Mouse (Mus musculus): Measurements from ENCODE around the gene Gm7544. TPM values are rescaled to one million over a fixed set of nuclear protein-coding genes. Genes with fewer than 3 reads are reported as not detected.
"Not testable (repeated sequence)": the region's sequence is repeated elsewhere in the genome, so short reads cannot be mapped to it uniquely, and the experiment has no call there.

The Gm7544 gene
- not detected for total RNA-seq (2021)
- long read RNA-seq, experiment 1, result 0 reads
- long read RNA-seq, experiment 2, result 0 reads

DNA sequence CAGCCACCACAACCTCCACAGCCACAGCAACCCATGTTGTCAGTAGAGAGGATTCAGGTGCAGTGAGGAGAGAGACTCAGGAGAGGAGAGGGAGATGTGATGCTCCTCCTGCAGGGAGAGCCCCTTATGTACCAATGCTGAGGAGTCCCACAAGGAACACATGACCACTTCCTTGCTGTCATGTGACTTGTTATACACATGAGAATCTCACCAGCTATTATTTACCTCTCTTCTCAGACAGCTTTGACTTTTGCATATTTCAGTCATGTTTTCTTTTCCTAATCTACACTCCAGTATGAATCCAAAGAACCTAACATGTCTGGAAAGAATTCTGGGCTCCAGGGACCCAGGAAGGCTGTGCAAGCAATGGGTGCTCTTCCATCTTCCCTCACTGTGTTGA, at the start of gene Gm7544:
Gene Gm7544, minus strand, starts transcription at position 101 of the 400 bp plus-strand sequence.
- DNase-seq; intact Hi-C loops (cut with DNase I): not testable (repeated sequence)

DNA sequence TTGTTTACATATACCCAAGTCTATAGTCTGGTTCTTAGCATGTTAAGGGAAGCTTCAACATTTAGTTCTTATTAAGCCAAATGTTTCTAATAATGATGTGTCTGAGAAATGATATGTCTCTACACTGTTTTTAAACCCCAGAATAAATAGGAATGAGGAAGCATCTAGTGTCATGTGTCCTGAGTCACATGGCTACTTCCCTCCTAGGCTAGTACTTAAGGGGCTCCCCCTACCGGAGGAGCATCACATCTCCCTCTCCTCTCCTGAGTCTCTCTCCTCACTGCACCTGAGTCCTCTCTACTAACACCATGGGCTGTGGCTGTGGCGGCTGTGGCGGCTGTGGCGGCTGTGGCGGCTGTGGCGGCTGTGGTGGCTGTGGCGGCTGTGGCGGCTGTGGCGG, 44.5 kb upstream of the Gm7544 start, which contains the start of gene Gm47959:
Gene Gm47959, plus strand, starts transcription at position 243 of the 400 bp plus-strand sequence.
- intact Hi-C loops (cut with DNase I); DNase-seq: not testable (repeated sequence)

DNA sequence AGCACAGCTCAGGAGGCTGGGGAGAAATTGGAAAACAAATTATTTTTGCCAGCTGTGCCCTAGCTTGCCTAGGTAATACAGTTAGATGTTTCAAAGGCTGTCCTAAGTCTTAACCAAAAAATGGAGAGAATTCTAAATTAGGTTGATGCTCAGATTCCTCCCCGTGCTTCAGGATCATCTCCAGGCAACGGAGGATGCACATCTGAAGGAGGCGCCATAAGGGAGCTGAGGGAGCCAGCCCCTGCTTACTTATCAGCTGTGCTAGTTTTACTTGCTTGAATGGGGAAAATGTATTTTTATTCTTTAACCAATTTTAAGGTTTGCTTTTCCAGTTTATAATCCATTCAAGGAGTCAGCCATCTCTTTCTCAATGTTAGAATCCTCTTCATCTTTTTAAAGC, 38.1 kb upstream of the Gm7544 start:
- no peak for DNase-seq

DNA sequence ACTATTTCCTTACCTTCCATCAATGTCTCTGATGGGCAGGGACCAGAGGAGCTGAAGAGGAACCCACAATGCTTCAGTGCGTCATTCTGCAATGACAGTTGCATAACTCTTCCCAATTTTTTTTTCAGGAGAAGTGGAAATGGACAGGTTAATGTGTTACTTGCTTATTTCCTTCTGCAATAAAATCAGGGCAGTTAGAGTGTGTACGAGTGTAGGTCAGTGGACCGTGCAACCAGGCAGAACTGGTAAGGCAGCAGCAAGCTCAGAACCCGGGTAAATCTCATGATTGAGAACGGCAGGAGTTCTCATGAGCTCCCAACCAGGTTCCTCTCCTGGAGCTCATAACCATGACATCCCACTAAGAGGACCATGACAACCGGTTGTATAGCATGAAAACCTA, 36.3 kb upstream of the Gm7544 start:
- intact Hi-C loops (cut with DNase I), result no loop called here
- DNase-seq, result no peak

More for the DNA sequence above, 38.1 kb upstream of the Gm7544 start:
- intact Hi-C loops (cut with DNase I), result no loop called here

DNA sequence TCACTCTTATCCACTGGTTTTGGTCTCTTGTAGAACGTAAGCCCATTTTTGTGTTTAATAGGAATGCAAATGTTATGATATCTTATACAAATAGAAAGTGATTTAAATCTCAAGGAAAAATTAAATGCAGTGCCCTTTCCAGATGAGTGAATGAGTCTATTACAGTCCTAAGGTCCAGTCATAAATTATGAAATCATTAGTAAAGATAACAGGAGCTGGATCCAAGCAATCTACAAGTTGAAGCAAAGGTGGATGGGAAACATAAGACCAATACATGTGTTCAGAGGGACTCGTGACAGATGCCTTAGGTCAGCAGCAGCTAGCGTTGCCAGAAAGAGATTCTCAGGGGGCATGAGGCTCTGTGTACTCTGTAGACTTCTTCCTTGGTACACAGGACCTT, 35.8 kb upstream of the Gm7544 start:
- DNase-seq, result no peak
- intact Hi-C loops (cut with DNase I), result no loop called here

DNA sequence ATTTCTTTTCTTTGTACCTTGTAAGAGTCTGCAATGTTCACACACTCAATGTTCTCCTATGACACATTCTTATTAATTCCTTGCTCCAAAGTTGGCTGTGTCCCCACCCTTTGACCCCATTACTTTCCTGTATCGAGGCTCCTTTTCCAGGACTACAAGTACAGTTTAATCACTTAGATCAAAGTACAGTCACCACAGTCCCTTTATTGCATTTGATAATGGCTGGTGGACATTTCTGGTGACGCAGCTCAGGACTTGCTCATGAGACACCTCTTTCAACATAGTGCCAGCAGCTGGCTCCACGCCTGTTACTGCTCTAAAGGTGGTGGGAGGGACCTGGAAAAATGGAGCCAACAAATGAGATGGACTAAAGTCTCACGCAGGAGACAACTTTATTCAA, 35.2 kb upstream of the Gm7544 start:
- no peak for DNase-seq
- intact Hi-C loops (cut with DNase I), result no loop called here

DNA sequence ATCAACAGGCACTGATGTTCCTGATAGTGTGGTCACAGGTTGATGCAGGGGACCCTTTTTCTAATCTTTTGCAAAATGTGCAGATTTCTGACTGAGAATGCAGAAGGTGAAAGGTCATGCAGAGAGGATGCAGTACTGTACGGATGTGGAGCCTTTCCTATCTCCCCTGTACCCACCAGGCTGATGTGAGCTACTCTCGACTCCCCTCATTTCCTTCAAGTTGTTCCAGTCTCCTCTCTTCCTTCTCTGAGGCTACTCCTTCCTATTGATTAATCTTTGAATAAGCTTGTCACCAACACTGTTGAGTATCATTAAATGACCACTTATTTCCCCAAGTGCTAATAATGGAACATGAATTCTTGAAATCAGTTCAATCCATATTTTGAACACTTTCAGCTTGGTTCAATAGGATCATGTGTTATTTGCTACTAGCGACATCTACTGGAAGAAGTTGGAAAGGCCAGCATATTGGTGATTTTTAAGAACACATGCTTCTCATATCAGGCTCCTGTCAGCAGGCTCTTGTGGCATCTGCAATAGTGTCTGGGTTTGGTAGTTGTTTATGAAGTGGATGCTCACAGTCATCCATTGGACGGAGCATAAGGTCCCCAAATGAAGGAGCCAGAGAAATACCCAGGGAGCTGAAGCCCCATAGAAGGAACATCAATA, 31.9 kb upstream of the Gm7544 start:
- intact Hi-C loops (cut with DNase I), result loop anchor here (1.0 to 2.0 kb wide), 2 partner anchors 149 to 200 kb away; partner anchors contain the start of gene Agfg1
- peak; percentile 22 to 65 for DNase-seq

DNA sequence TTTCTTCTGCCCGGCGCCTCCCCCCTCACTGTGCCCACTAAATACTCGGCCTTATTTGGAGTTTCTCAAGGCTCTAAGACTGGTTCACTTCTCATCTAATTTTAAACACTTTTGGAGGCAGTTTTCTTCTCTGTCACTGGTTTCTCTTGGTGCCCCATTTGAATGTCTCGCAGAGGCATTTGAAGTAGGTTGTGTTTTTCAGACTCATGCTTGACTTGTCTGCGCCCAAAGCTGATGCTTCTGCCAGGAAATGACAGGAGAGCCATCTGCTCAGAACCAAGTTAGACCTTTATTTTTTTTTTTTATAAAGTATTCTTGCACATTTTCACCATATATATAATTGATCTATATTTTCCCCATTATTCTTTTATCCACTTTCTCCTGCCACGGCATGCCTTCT, 30.9 kb upstream of the Gm7544 start:
- intact Hi-C loops (cut with DNase I), result loop anchor here (1.0 to 2.0 kb wide), 2 partner anchors 148 to 199 kb away; partner anchors contain the start of gene Agfg1
- DNase-seq, result no peak

DNA sequence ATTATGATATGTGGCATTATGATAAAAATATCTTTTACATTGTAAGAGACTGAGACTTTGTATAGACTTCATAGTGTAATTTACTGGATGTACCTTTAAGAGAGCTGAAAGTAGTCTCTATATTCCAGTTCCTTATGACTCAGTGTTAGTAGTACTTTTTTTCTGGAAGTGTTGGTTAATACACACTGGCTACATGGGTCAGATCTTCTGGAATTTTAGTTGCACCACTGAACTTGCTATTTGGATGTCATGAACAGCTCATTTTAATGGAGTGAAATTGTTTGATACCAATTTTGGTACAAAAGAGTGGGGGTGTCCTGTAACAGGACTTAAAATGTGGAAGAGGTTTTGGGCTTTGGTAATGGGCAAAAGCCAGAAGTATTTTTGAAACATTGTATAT, 22.0 kb upstream of the Gm7544 start:
- intact Hi-C loops (cut with DNase I), result no loop called here
- no peak for DNase-seq

DNA sequence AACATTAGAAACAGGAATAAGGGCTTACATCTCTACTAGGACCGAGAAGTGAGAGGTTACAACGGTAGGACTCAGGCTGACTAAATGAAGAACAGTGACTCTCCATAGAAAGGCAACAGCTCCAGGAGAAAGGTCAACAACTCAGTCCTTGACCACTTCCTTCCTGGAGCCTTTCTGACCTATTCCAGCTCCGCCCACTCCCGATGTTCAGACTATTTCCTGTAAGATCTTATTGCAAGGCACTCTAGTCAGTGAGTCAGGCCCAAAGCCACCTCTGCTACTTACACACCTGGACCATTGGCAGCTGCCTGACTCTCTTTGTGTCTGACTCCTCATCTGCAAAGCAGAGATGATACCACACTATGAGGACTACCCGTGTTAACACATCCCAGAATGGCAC, 19.9 kb upstream of the Gm7544 start:
- DNase-seq, result no peak
- intact Hi-C loops (cut with DNase I), result no loop called here

DNA sequence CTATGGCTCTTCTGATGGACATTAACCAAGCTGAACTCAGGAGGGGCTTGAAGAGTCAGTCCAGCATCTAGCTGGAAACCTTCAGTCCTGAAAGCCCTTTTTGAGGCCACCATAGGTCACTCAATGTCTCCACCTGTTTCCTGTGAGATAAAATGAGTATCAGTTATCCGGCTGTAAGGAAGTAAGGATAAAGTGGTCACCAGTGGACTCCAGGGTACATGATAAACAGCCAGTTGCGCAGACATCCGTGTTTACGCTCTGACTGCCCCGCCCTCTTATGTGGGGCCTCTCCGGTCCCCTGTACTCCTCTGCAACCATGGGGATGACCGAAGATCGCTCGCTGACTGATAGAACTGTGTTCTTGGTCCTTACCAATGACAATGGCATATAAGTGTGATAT, 18.5 kb upstream of the Gm7544 start:
- DNase-seq, result no peak
- intact Hi-C loops (cut with DNase I), result no loop called here

DNA sequence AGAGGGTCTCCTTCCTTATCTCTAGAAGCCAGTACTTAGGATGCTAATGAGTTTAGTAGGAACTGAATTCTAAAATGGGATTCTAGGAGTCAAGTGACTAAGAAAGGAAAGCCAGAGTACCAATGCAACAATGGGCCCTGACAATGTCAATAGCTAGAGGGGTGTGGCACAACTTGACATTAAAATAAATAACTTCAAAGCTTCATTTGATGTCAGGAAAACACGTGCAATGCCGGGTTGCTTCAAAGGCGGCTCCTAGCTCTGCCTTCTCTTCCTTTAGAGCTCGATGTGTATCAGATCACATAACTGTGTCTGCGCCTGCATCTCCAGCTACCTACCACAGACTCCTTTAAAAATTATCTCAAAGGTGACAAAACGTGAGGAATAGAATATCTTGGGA, 18.1 kb upstream of the Gm7544 start:
- DNase-seq, result no peak
- intact Hi-C loops (cut with DNase I), result no loop called here

DNA sequence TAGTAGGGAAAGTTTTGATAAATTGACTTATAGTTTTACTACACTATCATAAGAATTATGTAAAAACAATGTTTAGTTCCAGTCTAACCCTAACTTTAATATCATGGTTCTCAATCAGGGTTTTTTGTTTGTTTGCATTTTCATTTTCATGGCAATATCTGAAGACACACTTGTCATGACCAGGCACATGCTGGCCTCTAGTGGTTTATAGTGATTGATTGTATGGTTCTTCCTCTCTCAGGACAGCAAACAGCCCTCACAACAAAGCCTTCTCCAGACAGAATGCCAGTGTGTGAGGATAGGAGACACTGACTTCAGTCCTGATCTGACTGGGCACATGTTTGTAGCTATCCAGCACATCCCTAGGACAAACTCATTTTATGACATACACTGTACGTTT, 17.4 kb upstream of the Gm7544 start:
- intact Hi-C loops (cut with DNase I), result no loop called here

DNA sequence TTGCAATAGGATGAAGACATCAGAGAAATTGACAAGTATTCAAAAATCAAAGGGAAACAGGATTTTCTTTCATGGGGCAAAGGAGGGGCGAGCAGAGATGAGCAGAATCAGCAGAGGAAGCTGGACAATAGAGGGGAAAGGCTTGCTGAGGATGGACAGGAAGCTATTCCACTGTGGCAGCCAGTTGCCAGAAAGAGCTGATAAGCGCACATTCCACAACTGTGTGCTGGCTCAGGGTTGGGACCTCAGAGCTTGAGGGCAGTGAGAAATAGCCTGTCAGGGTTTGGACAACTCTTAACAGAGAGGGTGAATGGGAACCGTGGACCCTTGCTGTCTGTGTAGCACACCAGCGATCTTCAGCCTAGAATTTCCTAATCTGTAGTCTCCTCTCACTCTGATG, 16.2 kb upstream of the Gm7544 start:
- peak; percentile 11 to 38 for DNase-seq
- intact Hi-C loops (cut with DNase I), result no loop called here

More for the DNA sequence above, 17.4 kb upstream of the Gm7544 start:
- DNase-seq, result no peak

DNA sequence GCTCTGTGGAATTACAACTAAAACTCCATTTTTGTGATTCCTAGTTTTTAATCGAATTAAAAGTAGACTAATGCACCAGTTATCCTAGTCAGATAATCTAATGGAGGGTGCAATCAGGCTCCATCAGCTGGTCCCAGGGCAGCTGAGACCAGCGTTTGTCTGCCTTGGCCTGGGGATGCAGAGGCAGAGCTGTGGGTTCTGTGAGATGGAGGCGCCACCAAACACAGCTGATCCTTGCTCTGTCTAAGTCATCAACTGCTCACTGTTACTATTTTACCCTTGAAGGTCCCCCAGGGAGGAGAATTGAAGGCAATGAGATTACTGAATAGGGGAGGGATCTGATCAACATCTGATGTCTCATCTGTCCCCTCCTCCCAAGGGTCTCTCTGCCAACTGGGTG, 10.6 kb upstream of the Gm7544 start:
- DNase-seq, result no peak
- intact Hi-C loops (cut with DNase I), result no loop called here

DNA sequence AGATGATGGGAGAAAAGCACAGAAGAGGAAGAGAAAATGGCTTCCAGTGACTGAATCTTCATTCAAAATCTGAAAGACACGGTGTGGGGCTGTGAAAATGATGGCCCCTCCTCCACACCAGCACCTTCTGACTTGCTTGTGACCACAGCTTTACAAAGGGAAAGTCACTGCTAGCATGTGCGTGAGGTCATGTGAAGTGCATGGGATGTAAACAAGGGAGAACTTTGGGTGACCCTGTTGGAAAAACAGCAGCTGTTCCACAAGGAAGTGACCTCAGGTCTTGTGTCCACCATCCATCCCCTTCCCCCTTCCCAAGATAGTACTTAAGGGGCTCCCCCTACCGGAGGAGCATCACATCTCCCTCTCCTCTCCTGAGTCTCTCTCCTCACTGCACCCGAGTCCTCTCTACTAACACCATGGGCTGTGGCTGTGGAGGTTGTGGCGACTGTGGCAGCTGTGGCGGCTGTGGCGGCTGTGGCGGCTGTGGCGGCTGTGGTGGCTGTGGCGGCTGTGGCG, 4.1 kb upstream of the Gm7544 start, which contains the start of gene Gm47955:
Gene Gm47955, plus strand, starts transcription at position 417 of the 516 bp plus-strand sequence.
- DNase-seq, result no peak
- intact Hi-C loops (cut with DNase I), result no loop called here

DNA sequence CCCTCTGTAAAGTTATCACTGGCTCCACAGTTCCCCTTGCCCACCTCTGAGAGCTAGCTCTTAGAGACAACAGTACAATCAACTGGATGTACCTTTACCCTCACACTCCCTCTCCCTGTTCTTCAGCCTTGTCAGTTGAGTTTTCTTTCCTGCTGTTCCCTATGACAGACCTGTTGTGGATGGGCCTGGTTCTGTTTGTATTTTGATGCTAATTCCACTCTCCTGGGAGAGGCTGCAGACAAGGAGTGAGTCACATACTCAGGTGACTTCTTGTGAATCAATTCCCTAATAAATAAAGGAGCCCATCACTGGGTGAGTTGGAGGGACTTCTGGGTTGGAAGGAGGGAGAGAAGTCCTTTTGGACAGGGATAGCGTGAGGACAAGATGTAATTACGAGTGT, 7.2 kb downstream of the Gm7544 start:
- no peak for DNase-seq
- intact Hi-C loops (cut with DNase I), result no loop called here

DNA sequence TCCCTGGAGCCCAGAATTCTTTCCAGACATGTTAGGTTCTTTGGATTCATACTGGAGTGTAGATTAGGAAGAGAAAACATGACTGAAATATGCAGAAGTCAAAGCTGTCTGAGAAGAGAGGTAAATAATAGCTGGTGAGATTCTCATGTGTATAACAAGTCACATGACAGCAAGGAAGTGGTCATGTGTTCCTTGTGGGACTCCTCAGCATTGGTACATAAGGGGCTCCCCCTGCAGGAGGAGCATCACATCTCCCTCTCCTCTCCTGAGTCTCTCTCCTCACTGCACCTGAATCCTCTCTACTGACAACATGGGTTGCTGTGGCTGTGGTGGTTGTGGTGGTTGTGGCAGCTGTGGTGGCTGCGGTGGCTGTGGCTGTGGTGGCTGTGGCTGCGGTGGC, 9.8 kb downstream of the Gm7544 start:
- intact Hi-C loops (cut with DNase I), result not testable (repeated sequence)

DNA sequence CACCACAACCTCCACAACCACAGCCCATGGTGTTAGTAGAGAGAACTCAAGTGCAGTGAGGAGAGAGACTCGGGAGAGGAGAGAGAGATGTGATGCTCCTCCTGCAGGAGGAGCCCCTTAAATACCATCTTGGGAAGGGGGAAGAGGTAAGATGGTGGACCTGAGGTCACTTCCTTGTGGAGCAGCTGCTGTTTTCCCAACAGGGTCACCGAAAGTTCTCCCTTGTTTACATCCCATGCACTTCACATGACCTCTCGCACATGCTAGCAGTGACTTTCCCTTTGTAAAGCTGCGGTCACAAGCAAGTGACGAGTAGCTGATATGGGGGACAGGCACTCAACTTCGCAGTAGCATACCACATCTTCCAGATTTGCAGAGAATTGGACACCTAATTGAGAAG, 12.5 kb downstream of the Gm7544 start, which contains the start of gene A030003K21Rik:
Gene A030003K21Rik, minus strand, starts transcription at position 94 of the 400 bp plus-strand sequence.
- DNase-seq; intact Hi-C loops (cut with DNase I): not testable (repeated sequence)

More for the DNA sequence above, 9.8 kb downstream of the Gm7544 start:
- not testable (repeated sequence) for DNase-seq

DNA sequence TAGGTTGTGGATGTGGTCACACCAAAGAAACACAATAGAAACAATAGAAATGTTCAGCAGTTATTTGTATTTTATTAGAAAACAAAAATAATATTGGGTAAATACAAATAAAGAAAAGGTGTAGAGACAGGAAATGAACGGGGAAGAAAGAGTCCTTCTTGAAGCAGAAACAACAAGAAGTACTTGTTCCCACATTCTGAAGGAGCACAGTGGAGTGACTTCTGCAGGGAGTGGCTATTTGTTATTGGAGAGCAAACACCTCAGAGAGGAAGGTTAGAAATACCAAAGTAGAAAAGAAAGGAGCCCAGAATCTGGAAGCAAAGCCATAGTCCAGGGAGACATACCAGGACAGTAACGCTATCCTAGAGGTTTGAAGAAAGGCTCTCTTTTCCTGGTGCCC, 13.3 kb downstream of the Gm7544 start:
- intact Hi-C loops (cut with DNase I); DNase-seq: not testable (repeated sequence)

DNA sequence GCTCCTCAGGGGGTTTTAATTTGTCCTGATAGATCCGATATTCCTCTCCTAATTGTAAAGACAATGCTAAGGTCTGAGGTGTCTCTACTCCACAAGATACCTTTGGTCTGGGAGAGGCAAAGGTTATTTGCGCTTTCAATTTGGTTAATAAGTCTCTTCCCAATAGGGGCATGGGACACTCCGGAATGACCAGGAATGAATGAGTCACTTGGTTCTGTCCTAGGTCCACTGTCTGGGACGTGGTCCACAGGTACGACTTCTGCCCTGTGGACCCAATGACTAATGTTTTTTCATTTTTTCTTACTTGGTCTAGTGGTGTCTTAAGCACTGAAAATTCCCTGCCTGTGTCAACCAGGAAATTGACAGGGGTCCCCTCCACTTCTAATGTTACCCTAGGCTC, 17.1 kb downstream of the Gm7544 start:
- intact Hi-C loops (cut with DNase I), result no loop called here

DNA sequence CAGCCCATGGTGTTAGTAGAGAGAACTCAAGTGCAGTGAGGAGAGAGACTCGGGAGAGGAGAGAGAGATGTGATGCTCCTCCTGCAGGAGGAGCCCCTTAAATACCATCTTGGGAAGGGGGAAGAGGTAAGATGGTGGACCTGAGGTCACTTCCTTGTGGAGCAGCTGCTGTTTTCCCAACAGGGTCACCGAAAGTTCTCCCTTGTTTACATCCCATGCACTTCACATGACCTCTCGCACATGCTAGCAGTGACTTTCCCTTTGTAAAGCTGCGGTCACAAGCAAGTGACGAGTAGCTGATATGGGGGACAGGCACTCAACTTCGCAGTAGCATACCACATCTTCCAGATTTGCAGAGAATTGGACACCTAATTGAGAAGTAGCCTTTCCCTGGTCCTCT, 24.5 kb downstream of the Gm7544 start, which contains the start of gene Gm6217:
Gene Gm6217, minus strand, starts transcription at position 74 of the 400 bp plus-strand sequence.
- DNase-seq; intact Hi-C loops (cut with DNase I): not testable (repeated sequence)

More for the DNA sequence above, 17.1 kb downstream of the Gm7544 start:
- no peak for DNase-seq
